Mouse (Mus musculus) embryonic facial prominence, embryonic 10.5 days (tissue): ENCODE measurements around the gene Fbxo42. TPM values are rescaled to one million over a fixed set of nuclear protein-coding genes. Genes with fewer than 3 reads are reported as not detected.
A peak's percentile ranks its signal among the peaks of the same experiment; 100 is the strongest.
"Not testable (repeated sequence)": the region's sequence is repeated elsewhere in the genome, so short reads cannot be mapped to it uniquely, and the experiment has no call there.

Source experiments
- DNase-seq: peaks from one replicate; pipeline ENCODE4 v3.0.0-alpha.2; 2017; ENCODE audit warnings: low spot score
- H3K27ac ChIP-seq: fragments of 300-500 bp; sonication (generic); replicated peaks from 2 replicates; pipeline ENCODE4 v1.5.1; 2016; ENCODE audit warnings: mild to moderate bottlenecking
- H3K27me3 ChIP-seq: fragments of 300-500 bp; sonication (generic); replicated peaks from 2 replicates; pipeline ENCODE4 v1.6.1; 2016; ENCODE audit warnings: low read depth, mild to moderate bottlenecking; ENCODE audit not compliant: poor library complexity, severe bottlenecking
- H3K36me3 ChIP-seq: fragments of 300-500 bp; sonication (generic); replicated peaks from 2 replicates; pipeline ENCODE4 v1.6.1; 2016; ENCODE audit warnings: mild to moderate bottlenecking, moderate library complexity
- H3K4me1 ChIP-seq: fragments of 300-500 bp; sonication (generic); 2 replicates; pipeline ENCODE4 v1.6.1; 2016
- H3K4me3 ChIP-seq: fragments of 300-500 bp; sonication (generic); 2 replicates; pipeline ENCODE4 v1.5.1; 2016; ENCODE audit warnings: mild to moderate bottlenecking, moderate library complexity
- H3K9me3 ChIP-seq: fragments of 300-500 bp; sonication (generic); 2 replicates; pipeline ENCODE4 v1.6.1; 2016; ENCODE audit warnings: mild to moderate bottlenecking
- WGBS: fragments of 180-500 bp; shearing (Covaris S2); methylation state at CpG from one replicate; pipeline ENCODE4 v1.1.7; 2016; 5-methylcytosine and 5-hydroxymethylcytosine counted together
- polyA plus RNA-seq: library from polyadenylated mRNA; unstranded; fragments of >200 nt; fragmentation: Nextera tagmentation; extraction: Ambion mirVana; gene quantifications from 2 replicates; pipeline ENCODE4 v1.2.1, GENCODE M21; 2016

Fbxo42 gene
- polyA plus RNA-seq, 1 experiment from 2014 or later = 29.3 TPM

DNA sequence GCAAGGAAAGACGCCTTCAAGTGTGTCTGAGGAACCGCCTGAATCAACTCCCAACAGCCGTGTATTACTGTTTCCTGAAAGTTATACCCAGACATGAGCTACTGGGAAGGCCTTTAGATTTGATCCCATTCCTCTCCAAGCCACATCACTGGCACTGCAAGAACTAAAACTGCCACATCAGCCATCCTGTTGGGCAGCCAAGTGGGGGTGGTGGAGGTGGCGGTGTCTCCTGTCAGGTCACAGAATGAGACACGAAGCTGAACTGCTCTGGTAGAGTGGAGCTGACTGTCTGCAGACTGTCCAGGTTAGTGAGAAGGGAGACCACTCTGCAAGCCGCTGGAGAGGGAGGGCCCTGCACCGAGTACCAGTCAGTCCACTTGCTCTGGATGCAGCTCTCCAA is 25.1 kb upstream of the Fbxo42 start:
- H3K27ac ChIP-seq = no peak overlapping the region
- peaks cover 73% of the 10 kb centered on the region for H3K36me3 ChIP-seq
- H3K4me1 ChIP-seq = peaks cover 54% of the 10 kb centered on the region
- H3K9me3 ChIP-seq = no peaks in the 10 kb centered on the region
- H3K27me3 ChIP-seq = no peaks in the 10 kb centered on the region
- no peak overlapping the region for H3K4me3 ChIP-seq
- WGBS = 84% methylated on average over 7 of the region's 7 CpGs
- no peak for DNase-seq

DNA sequence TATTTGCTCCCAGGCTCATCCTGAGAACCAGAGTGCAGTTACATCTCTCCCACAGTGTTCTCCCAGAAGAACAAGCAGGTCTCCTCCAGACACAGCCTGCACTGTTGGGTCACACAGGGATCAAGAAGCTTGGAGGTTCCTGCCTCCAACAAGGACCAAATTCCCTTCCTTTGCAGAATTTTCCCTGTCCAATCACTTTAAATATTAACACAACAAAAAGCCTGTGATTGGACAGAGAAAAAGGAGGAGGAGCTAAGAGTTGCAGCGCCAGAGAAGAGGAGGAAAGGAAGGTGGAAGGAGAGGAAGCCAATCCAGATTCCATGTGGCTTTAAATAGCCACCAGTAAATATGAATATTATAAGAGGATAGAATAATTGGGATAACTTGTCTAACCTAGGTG is 24.6 kb upstream of the Fbxo42 start:
- H3K27ac ChIP-seq = no peak overlapping the region
- WGBS = 36% methylated on average over 1 of the region's 1 CpGs

DNA sequence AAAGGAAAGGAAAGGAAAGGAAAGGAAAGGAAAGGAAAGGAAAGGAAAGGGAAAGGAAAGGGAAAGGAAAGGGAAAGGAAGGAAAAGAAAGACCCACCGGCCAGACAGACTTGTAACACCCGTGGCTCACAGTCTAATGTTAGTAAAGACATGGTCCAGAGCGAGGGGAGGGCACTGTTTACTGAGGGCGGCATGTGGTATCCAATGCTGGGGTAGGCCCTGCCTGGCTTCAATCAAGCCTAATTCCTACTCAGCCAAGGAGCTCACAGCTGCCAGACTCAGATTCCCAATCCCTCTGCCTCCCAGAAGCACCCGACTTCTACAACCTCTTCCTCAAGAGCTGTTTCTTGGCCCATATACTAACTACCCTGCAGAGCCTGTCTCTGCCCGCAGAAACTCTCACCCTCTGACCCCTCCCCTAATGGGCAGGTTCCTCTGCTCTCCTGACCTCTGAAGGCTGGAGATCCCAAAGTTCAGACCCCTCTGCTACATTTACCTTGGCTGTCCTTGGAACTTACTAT is 18.5 kb upstream of the Fbxo42 start:
- Histone ChIP-seq H3K27ac (no peak overlapping the region), H3K9me3 (no peaks in the 10 kb centered on the region), H3K4me1 (peaks cover 55% of the 10 kb centered on the region), H3K36me3 (peaks cover 36% of the 10 kb centered on the region), H3K27me3 (no peaks in the 10 kb centered on the region), H3K4me3 (no peak overlapping the region)
- 67% methylated on average over 6 of the region's 6 CpGs for WGBS
- DNase-seq = no peak

More for the DNA sequence above, 24.6 kb upstream of the Fbxo42 start:
- no peaks in the 10 kb centered on the region for H3K27me3 ChIP-seq
- H3K4me1 ChIP-seq = peaks cover 54% of the 10 kb centered on the region
- no peaks in the 10 kb centered on the region for H3K9me3 ChIP-seq
- H3K36me3 ChIP-seq = peaks cover 69% of the 10 kb centered on the region
- H3K4me3 ChIP-seq = no peak overlapping the region
- DNase-seq = no peak

DNA sequence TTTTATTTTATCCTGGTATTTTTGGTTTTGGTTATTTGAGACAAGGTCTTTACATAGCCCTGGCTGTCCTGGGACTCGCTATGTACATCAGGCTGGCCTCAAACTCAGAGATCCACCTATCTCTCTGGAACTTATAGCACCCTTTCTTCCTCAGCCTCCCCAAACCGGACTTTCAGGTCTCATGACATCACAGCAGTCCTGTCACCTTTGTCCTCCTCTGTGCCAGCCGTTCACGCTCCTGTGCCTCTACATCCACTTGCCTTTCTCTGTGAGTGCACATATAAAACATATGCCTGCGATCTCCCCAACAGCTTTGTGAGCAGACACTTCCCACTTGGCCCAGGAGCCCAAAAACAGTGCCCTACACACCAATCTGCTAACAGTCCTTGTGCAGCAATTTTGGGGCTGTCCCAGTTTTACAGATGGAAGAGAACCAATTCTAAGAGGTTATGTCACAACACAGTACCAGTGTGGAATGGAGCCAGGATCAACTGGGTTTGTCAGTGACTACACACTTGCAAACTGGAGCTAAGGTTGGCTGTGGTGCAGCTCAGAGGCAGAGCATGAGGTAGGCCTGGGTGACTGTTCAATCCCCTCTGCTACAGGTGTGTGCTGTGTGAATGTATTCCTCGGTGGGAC is 16.9 kb upstream of the Fbxo42 start:
- whole genome bisulfite sequencing = 75% methylated on average over 6 of the region's 6 CpGs
- H3K4me1 ChIP-seq = peaks cover 62% of the 10 kb centered on the region
- no peak for DNase-seq
- no peaks in the 10 kb centered on the region for H3K9me3 ChIP-seq
- no peak overlapping the region for H3K4me3 ChIP-seq
- H3K36me3 ChIP-seq = peaks cover 38% of the 10 kb centered on the region
- H3K27ac ChIP-seq = peak overlapping the region; percentile 77
- no peaks in the 10 kb centered on the region for H3K27me3 ChIP-seq

DNA sequence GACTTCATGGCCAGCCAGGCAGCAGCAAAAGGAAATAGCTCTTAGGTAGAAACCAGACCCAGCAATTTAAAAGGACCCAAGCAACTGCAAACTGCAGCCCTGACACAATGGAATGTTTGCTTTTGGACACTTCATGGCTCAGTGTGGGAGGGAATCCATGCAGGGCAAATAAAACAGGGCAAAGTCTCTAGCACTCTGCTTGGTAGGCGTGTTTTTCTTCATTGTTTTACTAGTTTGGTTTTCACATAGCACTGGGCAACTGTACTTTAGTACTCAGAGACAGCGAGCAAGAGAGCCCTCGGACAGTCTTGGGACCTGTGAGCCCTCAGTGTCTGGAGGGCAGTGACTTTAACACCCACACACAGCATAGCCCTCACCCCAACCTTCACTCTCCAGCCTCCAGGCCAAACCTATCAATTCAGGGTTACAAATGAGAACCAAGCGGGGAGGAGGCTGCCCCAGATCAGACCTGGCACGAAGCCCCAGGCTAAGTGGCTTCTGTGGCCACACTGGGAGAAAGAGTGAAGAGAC is 16.1 kb upstream of the Fbxo42 start:
- Histone ChIP-seq H3K27me3 (no peaks in the 10 kb centered on the region), H3K36me3 (peaks cover 38% of the 10 kb centered on the region), H3K9me3 (no peaks in the 10 kb centered on the region), H3K27ac (peak overlapping the region; percentile 77), H3K4me1 (peaks cover 65% of the 10 kb centered on the region), H3K4me3 (peak overlapping the region; percentile 28; the same call in 1 of the 2 replicates)
- no peak for DNase-seq
- WGBS = 59% methylated on average over 5 of the region's 5 CpGs

DNA sequence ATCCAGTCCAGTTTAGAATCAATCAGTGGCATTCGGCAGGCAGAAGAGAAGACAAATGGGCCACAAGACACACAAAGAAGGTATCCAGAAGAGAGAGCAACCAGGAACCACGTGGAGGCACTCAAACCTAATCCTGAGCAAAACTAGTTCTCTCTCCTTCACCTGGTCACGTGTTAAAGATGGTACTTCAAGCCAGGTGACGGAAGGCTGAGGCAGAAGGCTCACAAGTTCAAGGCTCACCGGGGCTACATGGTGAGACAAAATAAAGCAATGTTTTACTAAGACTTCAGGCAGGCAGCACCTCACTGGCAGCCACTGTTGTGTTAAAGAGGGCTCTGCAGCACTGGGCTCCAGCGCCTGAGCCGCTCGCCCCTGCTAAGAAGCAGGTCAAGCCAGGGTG is 15.5 kb upstream of the Fbxo42 start:
- no peak for DNase-seq
- peaks cover 37% of the 10 kb centered on the region for H3K36me3 ChIP-seq
- 65% methylated on average over 8 of the region's 8 CpGs for WGBS

DNA sequence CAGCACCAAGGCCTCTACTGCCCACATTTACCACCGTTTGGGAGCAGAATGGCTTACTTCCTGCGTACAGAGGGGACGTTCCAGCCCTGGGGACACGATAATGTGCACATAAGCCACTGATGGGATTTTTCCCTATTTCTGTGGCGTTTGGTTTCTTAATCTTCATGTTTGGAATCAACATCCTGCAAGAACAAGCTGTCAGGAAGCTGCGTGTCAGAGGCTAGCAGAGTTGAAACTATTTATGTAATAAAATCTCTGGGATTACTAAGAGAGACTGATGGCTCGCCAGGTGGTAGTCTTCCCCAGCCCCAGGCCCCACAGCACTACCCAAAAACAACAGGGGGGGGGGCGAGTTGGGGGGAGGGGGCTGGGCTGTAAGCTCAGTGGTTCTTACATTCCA is 14.5 kb upstream of the Fbxo42 start:
- peaks cover 37% of the 10 kb centered on the region for H3K36me3 ChIP-seq
- H3K4me1 ChIP-seq = peaks cover 79% of the 10 kb centered on the region
- no peak overlapping the region for H3K27ac ChIP-seq
- DNase-seq = no peak
- H3K4me3 ChIP-seq = no peak overlapping the region
- H3K27me3 ChIP-seq = no peaks in the 10 kb centered on the region
- H3K9me3 ChIP-seq = no peaks in the 10 kb centered on the region
- WGBS = 67% methylated on average over 8 of the region's 8 CpGs

More for the DNA sequence above, 15.5 kb upstream of the Fbxo42 start:
- peak overlapping the region; percentile 77 for H3K27ac ChIP-seq
- H3K9me3 ChIP-seq = no peaks in the 10 kb centered on the region
- H3K4me1 ChIP-seq = peaks cover 71% of the 10 kb centered on the region
- 0 out of 2 replicates have a peak overlapping the region, but pooled peaks have one; percentile 28 for H3K4me3 ChIP-seq
- no peaks in the 10 kb centered on the region for H3K27me3 ChIP-seq

DNA sequence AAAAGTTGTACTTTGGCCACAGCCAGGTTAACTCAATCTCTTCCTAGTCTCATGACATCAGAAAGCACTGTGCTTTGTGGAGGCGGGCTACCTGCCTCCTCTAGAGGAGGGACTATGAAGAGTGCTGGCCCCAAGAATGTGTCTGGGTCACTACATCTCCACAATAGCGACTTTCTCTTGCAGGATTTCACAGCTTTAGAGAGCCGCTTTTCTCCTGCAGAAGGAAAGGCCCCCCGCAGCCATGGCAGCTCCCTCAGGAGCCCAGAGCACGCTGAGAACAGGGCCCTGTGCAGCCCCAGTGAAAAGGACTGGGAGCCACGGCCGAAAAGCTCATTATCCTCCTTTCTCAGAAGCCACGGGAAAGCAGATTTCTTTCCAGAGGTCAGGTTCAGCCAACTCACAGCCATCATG is 13.7 kb upstream of the Fbxo42 start:
- H3K27ac ChIP-seq = peak overlapping the region; percentile 37
- H3K4me1 ChIP-seq = peaks cover 84% of the 10 kb centered on the region
- WGBS = 36% methylated on average over 8 of the region's 8 CpGs
- no peak overlapping the region for H3K4me3 ChIP-seq
- DNase-seq = no peak
- H3K9me3 ChIP-seq = no peaks in the 10 kb centered on the region
- peaks cover 37% of the 10 kb centered on the region for H3K36me3 ChIP-seq
- H3K27me3 ChIP-seq = no peaks in the 10 kb centered on the region

DNA sequence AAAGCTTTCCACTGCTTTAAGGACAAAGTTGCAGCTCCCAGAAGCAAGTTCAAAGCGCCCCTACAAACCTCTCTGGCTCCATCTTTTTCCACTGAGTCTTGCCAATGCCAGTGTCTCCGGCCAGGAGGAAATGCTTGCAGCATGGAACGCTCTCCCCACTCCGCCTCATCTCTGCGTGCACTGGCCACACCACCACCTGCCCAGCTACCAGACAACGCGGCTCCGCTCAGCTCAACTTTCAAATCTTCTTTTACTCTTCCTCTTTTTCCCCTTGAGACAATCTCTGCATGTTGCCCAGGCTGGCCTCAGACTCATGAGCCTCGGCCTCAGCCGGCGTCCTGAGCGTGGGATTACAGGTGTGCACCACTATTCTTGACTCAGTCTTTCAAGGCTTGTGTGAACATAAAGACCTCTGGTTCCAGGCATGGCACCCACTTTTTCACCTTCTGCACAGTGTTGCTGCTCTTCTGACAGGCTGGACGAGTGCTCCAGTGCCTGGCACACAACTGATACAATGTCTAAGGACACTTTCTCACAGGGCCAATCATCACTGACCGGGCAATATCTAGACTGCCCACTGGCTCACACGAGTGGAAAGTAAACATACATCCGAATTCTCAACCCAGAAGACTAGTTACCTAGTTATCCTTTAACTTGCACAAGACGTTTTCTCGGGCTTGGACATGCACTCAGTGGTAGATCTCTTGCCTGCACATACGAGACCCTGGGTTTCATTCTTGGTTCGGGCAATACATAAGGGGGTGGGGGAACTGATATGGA is 12.8 kb upstream of the Fbxo42 start:
- 84% methylated on average over 20 of the region's 20 CpGs for WGBS
- Histone ChIP-seq H3K27me3 (no peaks in the 10 kb centered on the region), H3K27ac (peak overlapping the region; percentile 37; the same call in 1 of the 2 replicates), H3K4me1 (peaks cover 82% of the 10 kb centered on the region), H3K9me3 (no peaks in the 10 kb centered on the region), H3K4me3 (peak overlapping the region; percentile 29; the same call in 1 of the 2 replicates), H3K36me3 (peaks cover 37% of the 10 kb centered on the region)
- DNase-seq = no peak

DNA sequence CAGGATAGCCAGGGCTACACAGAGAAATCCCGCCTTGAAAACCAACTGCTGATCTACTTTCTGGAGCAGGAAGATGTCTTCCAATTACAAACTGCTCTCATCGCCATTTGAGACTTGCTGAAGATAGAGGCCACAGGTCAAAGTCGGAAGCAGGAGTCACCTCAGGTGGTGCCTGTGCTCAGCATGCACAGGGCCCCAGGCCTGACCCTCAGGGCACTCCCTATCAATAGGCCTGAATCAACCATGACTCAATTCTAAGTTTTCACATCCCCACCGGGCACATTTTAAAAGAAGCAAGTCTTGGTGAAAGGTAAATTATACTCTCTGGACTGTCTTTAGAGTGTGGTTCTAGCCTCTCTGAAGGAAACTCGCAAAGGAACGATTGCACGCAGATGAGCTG is 11.6 kb upstream of the Fbxo42 start:
- H3K4me1 ChIP-seq = peaks cover 73% of the 10 kb centered on the region
- DNase-seq = no peak

DNA sequence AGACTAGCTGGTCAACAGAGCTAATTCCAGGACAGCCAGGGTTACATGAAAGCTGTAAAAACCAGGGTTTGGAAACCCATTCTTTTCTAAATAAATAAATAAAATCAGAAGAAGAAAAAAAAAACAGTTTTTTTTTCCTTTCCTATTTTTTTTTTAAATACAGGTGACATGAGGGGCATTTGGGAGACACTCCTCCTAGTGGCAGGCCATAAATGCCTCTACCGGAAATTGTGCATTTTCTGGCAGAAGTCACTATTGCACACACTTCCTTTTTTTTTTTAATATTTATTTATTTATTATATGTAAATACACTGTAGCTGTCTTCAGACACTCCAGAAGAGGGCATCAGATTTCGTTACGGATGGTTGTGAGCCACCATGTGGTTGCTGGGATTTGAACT is 10.0 kb upstream of the Fbxo42 start:
- H3K9me3 ChIP-seq, H3K27ac ChIP-seq, H3K27me3 ChIP-seq, DNase-seq: not testable (repeated sequence)
- WGBS = 78% methylated on average over 3 of the region's 3 CpGs
- Histone ChIP-seq H3K4me3 (peak overlapping the region; percentile 75), H3K4me1 (peaks cover 57% of the 10 kb centered on the region), H3K36me3 (peaks cover 29% of the 10 kb centered on the region)

More for the DNA sequence above, 11.6 kb upstream of the Fbxo42 start:
- no peaks in the 10 kb centered on the region for H3K27me3 ChIP-seq
- H3K9me3 ChIP-seq = no peaks in the 10 kb centered on the region
- peak overlapping the region; percentile 2; the same call in 1 of the 2 replicates for H3K4me3 ChIP-seq
- H3K36me3 ChIP-seq = peaks cover 33% of the 10 kb centered on the region
- WGBS = 79% methylated on average over 7 of the region's 7 CpGs
- no peak overlapping the region for H3K27ac ChIP-seq

DNA sequence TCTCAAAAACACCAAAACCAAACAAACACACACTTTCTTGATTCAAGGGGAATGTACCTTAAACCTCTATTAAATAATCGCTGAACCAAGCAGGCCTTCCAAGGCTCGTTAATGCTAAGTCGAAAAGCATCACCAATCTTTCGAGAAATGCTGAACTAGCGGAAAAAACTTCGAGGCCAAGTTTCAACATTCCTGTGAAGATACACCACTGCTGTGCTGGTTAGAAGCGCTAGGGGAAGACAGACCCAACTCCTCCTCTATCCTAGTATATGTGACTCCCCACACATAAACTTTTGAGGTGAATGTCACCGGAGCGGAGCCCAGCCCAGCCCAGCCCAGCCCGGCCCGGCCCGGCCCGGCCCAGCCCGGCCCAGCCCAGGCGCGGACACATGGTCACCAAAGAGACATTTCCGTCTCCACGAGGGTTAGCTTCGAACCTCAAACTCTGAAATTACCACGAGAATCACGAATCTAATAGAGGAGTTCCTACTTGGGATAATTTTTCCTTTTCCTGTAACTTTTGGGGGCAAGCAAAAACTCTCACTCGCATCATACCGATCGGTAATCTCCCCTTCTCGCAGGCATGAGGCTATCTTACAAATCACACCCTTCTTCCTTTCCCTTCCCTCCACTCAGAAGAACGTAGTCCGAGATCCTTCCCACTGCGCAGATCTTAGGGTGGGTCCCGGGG is 9.1 kb upstream of the Fbxo42 start:
- peak overlapping the region; percentile 98 for H3K27ac ChIP-seq
- 5% methylated on average over 29 of the region's 29 CpGs for WGBS
- peaks cover 29% of the 10 kb centered on the region for H3K36me3 ChIP-seq
- H3K4me3 ChIP-seq = peak overlapping the region; percentile 75
- H3K27me3 ChIP-seq = no peaks in the 10 kb centered on the region
- no peaks in the 10 kb centered on the region for H3K9me3 ChIP-seq
- peaks cover 49% of the 10 kb centered on the region for H3K4me1 ChIP-seq
- no peak for DNase-seq
